Mouse (Mus musculus) liver, adult 2 months (tissue): ENCODE measurements around the gene Six6.

Source experiments
- CTCF ChIP-seq: fragments of 200-500 bp; IDR thresholded peaks from 2 replicates; pipeline ENCODE4 v1.5.1; 2011; ENCODE audit warnings: low read depth, low read length, control low read depth
- POLR2A ChIP-seq: fragments of 200-500 bp; IDR thresholded peaks from 2 replicates; pipeline ENCODE4 v1.6.1; 2011; ENCODE audit warnings: low read length, control low read depth; ENCODE audit not compliant: insufficient read depth; ENCODE audit errors: extremely low read depth

GRCm38 (mm10) chr12:72953858-72954257 is 14.2 kb downstream of the Six6 start:
- no peak for TF ChIP-seq CTCF
- no peak for TF ChIP-seq POLR2A
